Mouse (Mus musculus) hindbrain, postnatal 0 days (tissue): ENCODE data around the gene Gm21983. TPM values are rescaled to one million over a fixed set of nuclear protein-coding genes. Genes with fewer than 3 reads are reported as not detected.

ENCODE experiments used
- ATAC-seq: fragments of 200-750 bp; cut with Nextera tagmentation; 2 replicates; pipeline ENCODE4 v1.8.0; 2017; ENCODE audit warnings: mild to moderate bottlenecking, moderate TSS enrichment, moderate library complexity
- DNase-seq: peaks from one replicate; pipeline ENCODE4 v3.0.0-alpha.2; 2015; ENCODE audit warnings: low spot score
- H3K27ac ChIP-seq: fragments of 300-500 bp; sonication (generic); 2 replicates; pipeline ENCODE4 v1.5.1; 2014; ENCODE audit warnings: mild to moderate bottlenecking
- H3K27me3 ChIP-seq: fragments of 300-500 bp; sonication (generic); 2 replicates; pipeline ENCODE4 v1.6.1; 2014; ENCODE audit warnings: low read length, mixed read lengths; ENCODE audit not compliant: insufficient read depth
- H3K36me3 ChIP-seq: fragments of 300-500 bp; sonication (generic); 2 replicates; pipeline ENCODE4 v1.6.1; 2014; ENCODE audit warnings: low read length, mixed read lengths; ENCODE audit not compliant: insufficient read depth
- H3K4me1 ChIP-seq: fragments of 300-500 bp; sonication (generic); 2 replicates; pipeline ENCODE4 v1.6.1; 2014; ENCODE audit warnings: antibody characterized with exemption, low read length, mixed read lengths; ENCODE audit not compliant: insufficient read depth
- H3K4me2 ChIP-seq: fragments of 300-500 bp; sonication (generic); 2 replicates; pipeline ENCODE4 v1.6.1; 2014; ENCODE audit warnings: low read depth, mild to moderate bottlenecking, low read length, moderate library complexity, mixed read lengths
- H3K4me3 ChIP-seq: fragments of 300-500 bp; sonication (generic); 2 replicates; pipeline ENCODE4 v1.5.1; 2014; ENCODE audit warnings: low read length
- H3K9ac ChIP-seq: fragments of 300-500 bp; sonication (generic); replicated peaks from 2 replicates; pipeline ENCODE4 v1.6.1; 2014; ENCODE audit warnings: mild to moderate bottlenecking, low read length, moderate library complexity, mixed read lengths
- H3K9me3 ChIP-seq: fragments of 300-500 bp; sonication (generic); 2 replicates; pipeline ENCODE4 v1.6.1; 2016; ENCODE audit warnings: low read length, mixed read lengths
- CTCF ChIP-seq: IDR thresholded peaks from 2 replicates; pipeline ENCODE4 v1.5.1; 2016; ENCODE audit warnings: antibody characterized with exemption, control low read depth, low read depth
- WGBS: fragments of 180-500 bp; shearing (Covaris S2); extraction: QIAGEN DNeasy Blood & Tissue Kit; methylation state at CpG from one replicate; pipeline ENCODE4 v1.1.7; 2014; 5-methylcytosine and 5-hydroxymethylcytosine counted together
- polyA plus RNA-seq: library from polyadenylated mRNA; unstranded; fragments of >200 nt; fragmentation: Nextera tagmentation; extraction: Ambion mirVana; gene quantifications from 2 replicates; pipeline ENCODE4 v1.2.1, GENCODE M21; 2015
- total RNA-seq: library from RNA; depleted of rRNA; stranded (reverse); fragments of >200 nt; gene quantifications from 2 replicates; pipeline ENCODE4 v1.2.3, GENCODE M21; 2014

The Gm21983 gene
- total and polyA plus RNA-seq, 2 experiments from 2014 or later: 0.44 TPM; not detected in 1

DNA sequence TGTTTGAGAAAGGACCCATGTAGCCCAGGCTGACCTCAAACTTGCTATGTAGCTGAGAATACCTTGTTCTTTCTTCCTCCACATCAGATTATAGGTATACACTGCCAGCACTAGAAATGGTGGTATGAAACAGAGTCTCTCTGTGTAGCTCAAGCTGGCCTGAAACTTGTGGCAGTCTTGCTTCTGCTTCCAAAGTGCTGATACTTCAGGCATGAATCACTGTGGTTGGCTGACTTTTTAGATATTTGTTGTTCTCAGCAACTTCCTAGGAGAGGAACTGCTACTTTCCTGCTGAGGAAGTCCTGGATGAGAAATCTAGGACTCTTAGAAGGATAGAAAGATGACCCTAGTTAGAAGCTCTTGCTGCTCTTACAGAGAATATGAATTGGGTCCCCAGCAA, 17.5 kb upstream of the Gm21983 start:
- H3K4me3 ChIP-seq: no peak overlapping the region
- no peak for ATAC-seq

DNA sequence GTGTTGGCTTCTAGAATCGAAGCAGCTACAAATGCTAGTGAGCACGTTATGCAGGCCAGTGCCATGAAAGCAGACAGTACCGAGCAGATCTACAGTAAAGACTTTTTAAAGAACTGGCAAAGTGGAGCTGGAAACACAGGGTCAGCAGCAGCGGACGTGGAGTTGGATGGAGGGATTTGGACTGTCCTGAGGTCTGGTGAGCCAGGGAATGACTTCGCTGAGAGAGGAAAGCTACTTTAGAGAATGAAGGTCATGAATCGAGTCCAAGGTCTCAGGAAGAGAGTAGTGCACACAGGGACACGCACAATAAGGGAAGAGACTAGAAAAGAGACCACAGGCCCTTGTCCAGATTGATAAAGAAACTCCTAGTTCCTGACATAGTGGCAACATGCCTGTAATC, 16.7 kb upstream of the Gm21983 start:
- no peak overlapping the region for H3K4me2 ChIP-seq
- H3K4me3 ChIP-seq: no peak overlapping the region
- peaks cover 13% of the 10 kb centered on the region for H3K4me1 ChIP-seq
- H3K36me3 ChIP-seq: peaks cover 19% of the 10 kb centered on the region; the same call in 1 of the 2 replicates
- H3K27me3 ChIP-seq: no peaks in the 10 kb centered on the region
- H3K9me3 ChIP-seq: no peaks in the 10 kb centered on the region
- no peak for TF ChIP-seq CTCF
- DNase-seq: no peak
- WGBS: 93% methylated on average over 8 of the region's 8 CpGs
- H3K9ac ChIP-seq: no peak overlapping the region
- H3K27ac ChIP-seq: no peak overlapping the region
- ATAC-seq: no peak

More for the DNA sequence above, 17.5 kb upstream of the Gm21983 start:
- no peak for DNase-seq
- peaks cover 18% of the 10 kb centered on the region; the same call in 1 of the 2 replicates for H3K36me3 ChIP-seq
- no peak for TF ChIP-seq CTCF
- H3K27ac ChIP-seq: no peak overlapping the region
- no peak overlapping the region for H3K9ac ChIP-seq
- H3K27me3 ChIP-seq: no peaks in the 10 kb centered on the region
- H3K4me2 ChIP-seq: no peak overlapping the region
- no peaks in the 10 kb centered on the region for H3K9me3 ChIP-seq
- peaks cover 13% of the 10 kb centered on the region for H3K4me1 ChIP-seq

DNA sequence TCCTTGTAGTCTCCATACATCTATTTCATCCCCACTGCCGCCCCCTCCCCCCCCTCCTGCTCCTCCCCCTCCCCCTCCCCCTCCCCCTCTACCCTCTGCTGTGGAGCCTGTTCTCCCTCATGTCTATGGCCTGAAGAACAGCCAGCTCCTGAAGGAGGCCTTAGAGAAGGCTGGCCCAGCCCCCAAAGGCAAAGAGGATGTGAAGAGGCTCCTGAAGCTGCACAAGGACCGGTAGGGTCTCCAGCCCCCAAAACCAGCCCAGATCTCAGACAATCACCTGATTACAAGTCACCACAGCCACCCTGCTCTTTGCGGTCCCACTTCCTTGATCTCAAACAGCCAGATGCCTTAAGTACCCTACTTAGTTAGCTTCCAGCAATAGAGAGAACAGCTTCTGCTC, 16.2 kb upstream of the Gm21983 start:
- no peak for ATAC-seq
- Histone ChIP-seq H3K36me3 (peaks cover 19% of the 10 kb centered on the region; the same call in 1 of the 2 replicates), H3K27ac (no peak overlapping the region), H3K27me3 (no peaks in the 10 kb centered on the region), H3K9ac (no peak overlapping the region), H3K4me3 (no peak overlapping the region), H3K9me3 (no peaks in the 10 kb centered on the region), H3K4me2 (no peak overlapping the region), H3K4me1 (peaks cover 13% of the 10 kb centered on the region)
- no peak for DNase-seq
- no peak for TF ChIP-seq CTCF
- 83% methylated on average over 3 of the region's 3 CpGs for WGBS

GRCm38 (mm10) chr7:27195681-27196611, 15.1 kb upstream of the Gm21983 start, which contains the start of the genes BC024978 and Snrpa:
Gene BC024978, plus strand, starts transcription at chr7:27195781.
Gene Snrpa, minus strand, starts transcription at chr7:27196271.
- peak within 1 kb of the TSS; percentile 82 for H3K4me2 ChIP-seq

DNA sequence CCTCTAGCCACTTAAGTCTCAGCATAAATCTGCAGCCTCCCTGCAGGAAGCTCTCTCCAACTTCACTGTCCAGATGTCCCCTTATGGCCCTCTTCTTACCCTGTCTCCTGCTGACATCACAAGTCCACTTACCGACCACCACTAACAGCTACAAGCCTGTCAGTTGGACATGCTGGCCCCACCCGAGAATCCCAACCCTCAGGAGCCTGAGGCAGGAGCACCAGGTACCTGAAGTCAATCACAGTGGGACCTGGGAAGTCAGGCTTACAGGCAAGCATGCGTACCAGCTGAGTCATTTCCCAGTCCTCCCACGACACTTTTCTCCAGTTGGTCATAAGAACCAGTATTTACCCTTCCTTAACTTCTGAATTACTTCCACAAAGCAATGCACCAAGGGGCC, 12.8 kb upstream of the Gm21983 start:
- H3K9ac ChIP-seq: no peak overlapping the region
- H3K4me2 ChIP-seq: no peak overlapping the region
- WGBS: 79% methylated on average over 4 of the region's 4 CpGs

More at GRCm38 (mm10) chr7:27195681-27196611, 15.1 kb upstream of the Gm21983 start, which contains the start of the genes BC024978 and Snrpa:
- H3K27me3 ChIP-seq: no peaks in the 10 kb centered on the region
- H3K27ac ChIP-seq: peak within 1 kb of the TSS; percentile 99
- no peaks in the 10 kb centered on the region for H3K9me3 ChIP-seq
- under 1% methylated on average over 63 of the region's 64 CpGs for WGBS
- peaks cover 31% of the 10 kb centered on the region for H3K36me3 ChIP-seq
- TF ChIP-seq CTCF: 0 out of 2 replicates have a peak, but pooled peaks have one; percentile 1
- peaks cover 13% of the 10 kb centered on the region for H3K4me1 ChIP-seq
- peak within 1 kb of the TSS; percentile 84 for H3K4me3 ChIP-seq
- ATAC-seq: peak; percentile 98
- peak; percentile 98 for DNase-seq
- H3K9ac ChIP-seq: peak within 1 kb of the TSS; percentile 91

GRCm38 (mm10) chr7:27192434-27192833, 11.5 kb upstream of the Gm21983 start:
- 94% methylated on average over 5 of the region's 5 CpGs for WGBS
- DNase-seq (no peak), ATAC-seq (no peak)
- peaks cover 61% of the 10 kb centered on the region for H3K36me3 ChIP-seq
- no peaks in the 10 kb centered on the region for H3K9me3 ChIP-seq
- no peak overlapping the region for H3K4me2 ChIP-seq
- H3K4me3 ChIP-seq: no peak overlapping the region
- no peak for TF ChIP-seq CTCF
- H3K27ac ChIP-seq: no peak overlapping the region
- H3K27me3 ChIP-seq: no peaks in the 10 kb centered on the region
- H3K4me1 ChIP-seq: peaks cover 13% of the 10 kb centered on the region
- no peak overlapping the region for H3K9ac ChIP-seq

More for the DNA sequence above, 12.8 kb upstream of the Gm21983 start:
- TF ChIP-seq CTCF: no peak
- Histone ChIP-seq H3K27ac (no peak overlapping the region), H3K27me3 (no peaks in the 10 kb centered on the region), H3K4me3 (no peak overlapping the region), H3K4me1 (peaks cover 13% of the 10 kb centered on the region), H3K9me3 (no peaks in the 10 kb centered on the region), H3K36me3 (peaks cover 52% of the 10 kb centered on the region)
- DNase-seq (no peak), ATAC-seq (no peak)
